Mouse (Mus musculus) left cerebral cortex, postnatal 25 days (tissue): ENCODE results near the gene Fyb. TPM values are rescaled to one million over a fixed set of nuclear protein-coding genes. Genes with fewer than 3 reads are reported as not detected.

ENCODE experiments used
- DNase-seq, 2 experiments: peaks; one replicate each; pipeline ENCODE4 v3.0.0; 2022; ENCODE audit warnings: low spot score in 2 of 2, mixed read lengths in 1 of 2
- intact Hi-C: fragments of 180-260 bp; cut with DNase I; formaldehyde crosslinking; loops from one replicate; pipeline ENCODE4 v1.15.1; 2025
- total RNA-seq, 2 experiments: library from RNA; stranded (reverse); gene quantifications; 2 replicates each; pipeline ENCODE4 v1.2.3; 2021

Fyb gene
- total RNA-seq = 1 to 10 TPM; 8.5 to 8.6 TPM

DNA sequence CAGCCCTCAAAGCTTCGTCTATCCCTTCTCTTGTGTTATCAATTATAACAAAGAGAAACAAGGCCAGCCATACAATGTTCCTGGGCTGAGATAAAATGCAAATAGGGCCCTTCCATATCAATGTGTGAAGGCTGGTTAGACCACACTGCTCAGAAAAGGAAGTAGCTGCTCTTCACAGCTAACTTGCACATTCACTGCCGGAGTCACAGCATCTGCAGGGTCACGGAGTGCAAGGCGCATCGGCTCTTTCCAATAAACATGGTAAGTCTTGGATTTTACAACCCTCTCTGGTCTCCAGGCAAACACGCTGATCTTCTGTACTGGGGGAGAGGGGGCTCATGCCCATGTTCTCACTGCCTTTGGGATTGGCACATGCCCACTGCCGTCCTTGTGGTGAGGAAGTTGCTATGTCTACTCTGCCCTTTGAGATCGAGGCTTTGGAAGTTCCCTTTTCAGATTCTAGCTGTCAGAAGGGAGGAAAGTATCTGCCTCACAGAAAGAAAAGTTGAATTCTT, at the start of gene Fyb:
Fyb (plus strand) TSS at position 201 of the 515 bp plus-strand sequence.
- intact Hi-C loops = no loop called here
- no peak for DNase-seq

DNA sequence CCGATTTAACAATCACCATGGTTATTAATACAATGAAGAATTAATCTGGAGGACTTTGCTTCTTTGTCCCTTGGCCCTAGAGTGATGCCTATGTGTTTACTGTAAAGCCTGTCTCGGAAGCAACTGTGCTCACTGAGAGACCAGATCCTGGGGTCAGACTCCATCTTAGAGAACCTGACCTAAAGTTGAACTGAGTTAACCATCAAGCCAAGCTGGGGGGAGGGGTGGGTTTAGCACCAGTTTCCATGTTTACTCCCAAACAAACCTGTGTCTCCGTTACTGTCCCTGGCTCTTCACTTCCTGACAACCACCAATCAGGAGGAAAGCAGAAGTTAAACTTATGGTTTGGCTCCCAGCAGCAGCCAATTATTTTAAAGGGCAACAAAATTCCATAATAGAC, 39.1 kb upstream of the Fyb start:
- intact Hi-C loops = no loop called here
- DNase-seq = no peak

GRCm38 (mm10) chr15:6492386-6492785, 30.3 kb upstream of the Fyb start:
- no peak for DNase-seq
- intact Hi-C loops = no loop called here

DNA sequence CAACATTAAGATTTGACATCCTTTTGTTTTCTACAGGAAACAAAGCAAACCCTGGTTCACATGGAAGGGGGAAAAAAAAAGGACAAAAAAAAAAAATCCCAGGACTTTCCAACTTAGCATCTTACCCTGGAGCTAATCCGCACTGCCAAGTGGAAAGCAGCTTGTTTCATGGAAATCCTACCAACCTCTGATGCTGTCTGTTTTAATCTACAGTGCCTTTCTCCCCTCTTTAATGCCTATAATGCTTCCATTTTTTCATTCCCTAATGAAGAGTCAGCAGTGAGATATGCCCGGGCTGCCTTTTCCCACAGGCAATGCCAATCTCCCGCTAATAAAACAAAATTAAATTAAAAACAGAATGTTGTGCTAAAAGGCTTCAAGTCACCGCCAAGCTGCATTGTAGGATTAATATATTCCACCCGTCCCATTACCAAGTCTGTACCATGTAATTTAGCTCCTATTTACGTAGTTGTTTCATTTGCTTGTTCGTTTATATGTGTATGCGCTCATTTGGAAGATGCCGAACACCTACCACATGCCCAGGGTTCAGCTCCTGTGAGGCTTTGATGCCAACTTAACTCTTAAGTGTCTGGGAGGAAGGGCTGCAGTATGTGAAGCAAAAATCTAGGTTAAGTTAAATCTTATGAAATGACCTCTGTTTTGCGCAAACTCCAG, 24.1 kb upstream of the Fyb start:
- DNase-seq = no peak
- intact Hi-C loops = no loop called here

DNA sequence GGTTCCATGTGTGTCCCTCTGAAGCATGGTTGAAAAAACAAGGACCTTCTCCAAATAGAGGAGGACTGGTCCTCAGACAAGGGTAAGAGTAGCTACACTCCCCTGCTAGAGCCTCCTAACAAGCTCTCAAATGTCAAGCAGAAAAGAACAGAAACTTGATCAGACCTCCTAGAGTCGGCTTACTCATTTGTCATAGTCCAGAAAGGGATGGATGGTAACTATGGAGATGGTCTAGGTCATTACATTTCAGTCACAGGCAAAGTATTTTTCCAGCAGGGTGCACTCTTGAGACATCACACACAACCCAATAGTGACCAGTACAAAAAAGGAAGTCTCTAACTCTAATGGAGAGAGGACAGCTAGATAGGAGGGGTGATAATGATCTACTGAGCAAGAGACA, 21.9 kb upstream of the Fyb start:
- no peak for DNase-seq
- intact Hi-C loops = loop anchor here (2.0 kb wide), 1 partner anchor 70 kb away; no protein-coding TSS in a partner anchor

GRCm38 (mm10) chr15:6517525-6517924, 5.1 kb upstream of the Fyb start:
- intact Hi-C loops = loop anchor here (2.0 kb wide), 1 partner anchor 51 kb away; no protein-coding TSS in a partner anchor
- DNase-seq = peak in 1 of 2 experiments; percentile 24

DNA sequence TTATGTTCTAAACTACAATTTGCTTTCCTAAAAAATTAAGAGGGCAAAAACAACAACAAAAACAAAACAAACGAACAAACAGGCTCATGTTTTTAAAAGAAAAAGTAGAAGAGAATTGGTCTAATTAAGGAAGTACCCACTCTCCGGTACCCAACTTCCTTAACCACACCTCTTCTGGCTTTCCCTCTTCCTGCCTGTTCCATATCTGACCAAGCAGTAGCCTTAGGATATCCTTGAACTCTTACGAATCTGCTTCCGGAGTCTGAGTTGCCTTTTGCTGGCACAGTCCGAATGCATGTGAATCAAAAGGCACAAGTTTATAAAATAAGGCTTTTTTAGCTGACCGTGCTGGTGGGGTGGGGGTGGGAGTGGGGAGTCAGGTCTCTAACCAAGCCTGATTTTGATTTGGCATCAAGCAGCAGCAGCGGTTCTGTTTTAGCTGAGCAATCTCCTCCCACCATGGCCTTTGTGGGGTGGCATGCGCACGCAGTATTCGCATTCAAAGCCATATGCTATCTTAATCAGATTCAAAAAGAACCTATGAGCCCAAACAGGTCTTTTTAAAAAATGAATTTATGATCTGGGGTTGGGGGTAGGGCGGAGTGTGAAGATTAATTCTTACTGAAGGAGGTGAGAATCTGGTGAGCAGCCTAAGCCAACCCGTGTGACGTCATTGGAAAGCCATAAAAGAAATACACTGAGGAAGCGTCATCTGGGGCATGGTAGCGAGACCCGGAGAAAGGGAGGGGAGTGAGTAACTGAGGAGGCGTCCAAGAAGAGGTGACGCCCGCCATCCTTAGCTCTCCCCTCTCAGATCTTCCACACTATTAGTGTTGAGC, 3.0 kb upstream of the Fyb start:
- intact Hi-C loops = no loop called here

DNA sequence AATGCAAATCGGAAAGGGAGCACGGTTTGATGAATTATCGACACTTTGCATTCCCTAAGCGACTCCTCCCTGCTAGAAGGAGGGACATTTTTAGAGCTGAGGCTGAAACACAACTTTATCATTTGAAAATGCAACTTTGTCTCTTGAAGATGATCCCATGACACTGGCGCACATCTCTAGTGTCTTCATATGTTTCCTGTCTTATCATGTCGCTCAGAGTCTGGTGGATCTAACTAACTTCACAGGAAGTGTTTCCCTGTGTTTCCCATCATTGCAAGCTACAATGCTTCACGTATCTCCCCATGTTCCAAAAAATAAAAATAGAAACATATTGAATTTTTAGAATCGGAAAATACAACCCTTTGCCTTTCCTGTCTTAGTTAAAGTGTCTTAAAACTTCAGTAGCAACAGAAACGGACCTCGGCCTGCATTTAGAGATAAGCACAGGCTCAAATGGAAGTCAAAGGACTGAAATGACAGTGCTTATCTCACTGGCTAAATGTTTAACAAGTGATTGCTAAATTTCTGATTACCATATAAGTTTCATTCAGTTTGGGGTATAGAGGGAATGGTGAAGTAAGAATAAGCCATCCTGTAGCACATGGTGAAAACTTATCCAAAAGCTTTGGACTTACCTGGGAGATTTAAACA, 2.0 kb upstream of the Fyb start:
- intact Hi-C loops = no loop called here
- DNase-seq = no peak

More for the DNA sequence above, 3.0 kb upstream of the Fyb start:
- peak in 1 of 2 experiments; percentile 37 for DNase-seq

DNA sequence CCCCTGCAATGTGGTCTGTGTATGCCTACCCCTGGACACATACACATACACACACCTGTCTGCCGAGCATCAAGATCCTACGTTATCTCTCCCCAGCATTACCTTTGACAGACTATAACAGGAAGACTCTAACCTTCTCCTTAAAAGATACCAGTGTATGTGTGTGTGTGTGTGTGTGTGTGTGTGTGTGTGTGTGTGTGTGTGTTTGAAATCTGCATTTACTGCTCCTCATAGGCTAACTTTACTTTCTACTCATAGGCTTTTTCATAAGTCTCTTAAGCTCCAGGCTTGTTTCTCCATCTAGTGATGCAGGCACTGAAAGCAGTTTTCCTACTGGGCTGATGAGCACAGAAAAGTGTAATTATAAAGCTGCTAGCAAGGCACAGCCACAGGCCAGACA, 2.1 kb downstream of the Fyb start:
- DNase-seq = no peak
- intact Hi-C loops = no loop called here

DNA sequence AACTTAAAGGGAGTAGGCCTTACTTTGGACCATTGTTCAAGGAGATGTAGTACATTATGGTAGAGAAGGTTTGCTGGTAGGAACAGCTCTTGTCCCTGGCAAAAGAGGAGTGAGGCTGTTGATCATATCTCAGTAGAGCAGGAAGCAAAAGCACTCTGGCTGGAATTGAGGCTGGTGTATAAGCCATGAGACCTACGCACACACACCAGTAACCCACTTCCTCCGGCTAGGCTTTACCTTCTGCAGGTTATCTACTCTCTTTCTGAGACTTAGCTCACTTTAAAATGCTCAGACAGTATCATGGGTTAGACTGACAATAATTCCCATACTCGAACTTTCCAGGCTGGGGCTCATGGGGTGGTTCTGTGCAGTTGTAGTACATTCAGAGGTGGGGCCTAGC, 2.7 kb downstream of the Fyb start:
- intact Hi-C loops = no loop called here
- DNase-seq = no peak

DNA sequence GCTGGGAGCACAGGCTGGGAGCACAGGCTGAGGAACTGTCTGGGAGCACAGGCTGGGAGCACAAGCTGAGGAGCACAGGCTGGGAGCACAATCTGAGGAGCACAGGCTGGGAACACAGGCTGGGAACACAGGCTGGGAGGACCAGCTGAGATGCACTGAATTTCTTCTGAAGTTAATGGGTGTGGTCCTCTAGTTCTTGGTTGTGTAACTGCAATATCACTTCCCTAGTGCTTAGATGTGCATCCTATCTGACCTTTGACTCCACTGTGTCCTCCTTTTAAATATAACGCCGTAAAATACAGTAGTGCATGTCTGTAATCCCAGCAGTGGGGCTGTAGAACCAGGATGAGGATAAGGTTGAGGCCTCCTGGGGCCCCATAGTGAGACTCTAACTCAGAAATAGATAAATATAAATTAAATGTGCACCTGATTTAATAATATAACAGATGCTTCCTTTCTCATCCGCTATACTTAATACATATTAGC, 11.2 kb downstream of the Fyb start:
- intact Hi-C loops = no loop called here
- DNase-seq = no peak

DNA sequence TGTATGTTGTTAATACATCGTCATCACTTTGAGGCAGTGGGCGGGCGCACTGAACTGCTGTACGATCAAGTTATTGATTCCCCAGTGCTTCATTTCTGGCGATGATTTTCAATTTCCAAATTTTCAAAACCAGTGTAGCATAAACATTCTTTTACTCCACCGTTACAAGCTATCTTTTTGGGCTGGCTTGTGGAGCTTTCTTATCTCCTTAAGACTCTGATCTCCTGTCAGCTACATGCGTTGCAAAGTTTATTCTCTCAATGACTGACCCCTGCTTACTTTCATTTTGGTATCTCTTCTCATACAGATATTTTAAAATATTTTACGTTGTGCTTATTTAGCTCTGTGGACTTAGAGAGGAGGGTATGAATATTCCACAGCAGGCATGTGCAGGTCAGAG, 11.9 kb downstream of the Fyb start:
- no peak for DNase-seq
- intact Hi-C loops = no loop called here

DNA sequence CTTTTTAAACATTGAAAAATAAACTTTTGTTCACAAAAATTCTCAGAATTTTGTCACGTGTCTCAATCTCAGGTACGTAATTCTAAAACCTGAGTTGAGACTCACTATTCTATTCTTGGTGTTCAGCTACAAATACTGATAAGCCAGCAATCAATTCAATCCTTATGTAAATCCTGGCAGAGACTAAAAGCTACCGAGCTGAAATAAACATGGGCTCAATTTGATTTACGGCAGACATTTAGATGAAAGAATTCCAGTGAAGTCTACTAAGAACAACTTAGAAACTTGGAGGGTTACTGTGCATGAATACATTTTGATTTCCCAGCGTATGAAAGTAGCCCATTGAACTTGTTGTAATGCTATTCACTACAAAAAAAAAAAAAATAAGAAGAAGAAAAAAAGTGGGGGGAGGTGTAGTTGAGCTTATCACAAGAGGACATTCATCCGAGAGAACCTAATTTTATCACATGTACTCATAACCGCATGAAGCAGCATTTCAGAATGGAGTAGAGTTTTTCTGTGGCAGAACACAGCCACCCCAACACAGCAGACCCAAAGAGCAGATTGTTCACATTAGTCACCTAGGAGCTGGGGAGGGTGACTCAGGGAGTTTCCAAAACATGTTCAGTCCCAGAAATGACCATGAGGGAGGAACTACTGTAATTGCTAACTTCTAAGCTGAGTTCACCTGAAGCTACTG, 17.1 kb downstream of the Fyb start:
- intact Hi-C loops = no loop called here
- DNase-seq = peak in 1 of 2 experiments; percentile 46

GRCm38 (mm10) chr15:6548911-6549310, 26.3 kb downstream of the Fyb start:
- no peak for DNase-seq
- intact Hi-C loops = no loop called here

- intact Hi-C loops = no loop called here
Observed at GRCm38 (mm10) chr15:6551875-6552274, 29.2 kb downstream of the Fyb start.

DNA sequence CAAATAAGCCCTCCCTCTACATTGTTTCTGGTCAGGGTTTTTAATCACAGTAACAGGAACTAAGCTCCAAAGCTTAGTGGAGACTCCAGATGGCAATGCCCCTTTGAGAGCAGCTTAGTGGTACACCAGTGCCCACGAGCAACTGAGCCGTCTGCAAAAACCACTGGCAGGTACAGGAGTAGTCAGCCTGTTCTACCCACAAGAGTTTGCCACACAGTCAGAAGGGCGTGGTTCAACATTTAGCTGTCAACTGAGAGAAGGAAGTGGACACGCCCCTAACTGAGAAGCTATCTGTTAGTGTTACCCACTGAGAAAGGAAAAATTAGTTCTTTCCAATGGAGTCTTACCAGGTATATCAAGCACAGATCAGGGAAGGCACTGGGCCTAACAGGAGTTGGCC, 32.1 kb downstream of the Fyb start:
- no peak for DNase-seq
- intact Hi-C loops = no loop called here

More at GRCm38 (mm10) chr15:6551875-6552274, 29.2 kb downstream of the Fyb start:
- DNase-seq = no peak

GRCm38 (mm10) chr15:6555536-6555935, 32.9 kb downstream of the Fyb start:
- intact Hi-C loops = no loop called here
- DNase-seq = peak in 1 of 2 experiments; percentile 24

GRCm38 (mm10) chr15:6556272-6556671, 33.6 kb downstream of the Fyb start:
- no peak for DNase-seq
- intact Hi-C loops = no loop called here

GRCm38 (mm10) chr15:6556911-6557310, 34.3 kb downstream of the Fyb start:
- DNase-seq = no peak
- intact Hi-C loops = no loop called here
